Mouse (Mus musculus) hindbrain, postnatal 0 days (tissue): Measurements from ENCODE around the gene Hlcs. TPM values are rescaled to one million over a fixed set of nuclear protein-coding genes. Genes with fewer than 3 reads are reported as not detected.

ENCODE experiments used
- ATAC-seq: fragments of 200-750 bp; cut with Nextera tagmentation; 2 replicates; pipeline ENCODE4 v1.8.0; 2017; ENCODE audit warnings: mild to moderate bottlenecking, moderate TSS enrichment, moderate library complexity
- DNase-seq: peaks from one replicate; pipeline ENCODE4 v3.0.0-alpha.2; 2015; ENCODE audit warnings: low spot score
- H3K27ac ChIP-seq: fragments of 300-500 bp; sonication (generic); 2 replicates; pipeline ENCODE4 v1.5.1; 2014; ENCODE audit warnings: mild to moderate bottlenecking
- H3K27me3 ChIP-seq: fragments of 300-500 bp; sonication (generic); 2 replicates; pipeline ENCODE4 v1.6.1; 2014; ENCODE audit warnings: low read length, mixed read lengths; ENCODE audit not compliant: insufficient read depth
- H3K36me3 ChIP-seq: fragments of 300-500 bp; sonication (generic); 2 replicates; pipeline ENCODE4 v1.6.1; 2014; ENCODE audit warnings: low read length, mixed read lengths; ENCODE audit not compliant: insufficient read depth
- H3K4me1 ChIP-seq: fragments of 300-500 bp; sonication (generic); 2 replicates; pipeline ENCODE4 v1.6.1; 2014; ENCODE audit warnings: antibody characterized with exemption, low read length, mixed read lengths; ENCODE audit not compliant: insufficient read depth
- H3K4me2 ChIP-seq: fragments of 300-500 bp; sonication (generic); 2 replicates; pipeline ENCODE4 v1.6.1; 2014; ENCODE audit warnings: low read depth, mild to moderate bottlenecking, low read length, moderate library complexity, mixed read lengths
- H3K4me3 ChIP-seq: fragments of 300-500 bp; sonication (generic); 2 replicates; pipeline ENCODE4 v1.5.1; 2014; ENCODE audit warnings: low read length
- H3K9ac ChIP-seq: fragments of 300-500 bp; sonication (generic); replicated peaks from 2 replicates; pipeline ENCODE4 v1.6.1; 2014; ENCODE audit warnings: mild to moderate bottlenecking, low read length, moderate library complexity, mixed read lengths
- H3K9me3 ChIP-seq: fragments of 300-500 bp; sonication (generic); 2 replicates; pipeline ENCODE4 v1.6.1; 2016; ENCODE audit warnings: low read length, mixed read lengths
- CTCF ChIP-seq: IDR thresholded peaks from 2 replicates; pipeline ENCODE4 v1.5.1; 2016; ENCODE audit warnings: antibody characterized with exemption, control low read depth, low read depth
- WGBS: fragments of 180-500 bp; shearing (Covaris S2); extraction: QIAGEN DNeasy Blood & Tissue Kit; methylation state at CpG from one replicate; pipeline ENCODE4 v1.1.7; 2014; 5-methylcytosine and 5-hydroxymethylcytosine counted together
- polyA plus RNA-seq: library from polyadenylated mRNA; unstranded; fragments of >200 nt; fragmentation: Nextera tagmentation; extraction: Ambion mirVana; gene quantifications from 2 replicates; pipeline ENCODE4 v1.2.1, GENCODE M21; 2015
- total RNA-seq: library from RNA; depleted of rRNA; stranded (reverse); fragments of >200 nt; gene quantifications from 2 replicates; pipeline ENCODE4 v1.2.3, GENCODE M21; 2014

The Hlcs gene
- total and polyA plus RNA-seq, 2 experiments from 2014 or later = 7.3 to 8.1 TPM

- 72% methylated on average over 21 of the region's 21 CpGs for WGBS
- ATAC-seq (no peak), DNase-seq (no peak)
- no peak overlapping the region for H3K27ac ChIP-seq
- TF ChIP-seq CTCF = no peak
- H3K27me3 ChIP-seq = no peaks in the 10 kb centered on the region
- H3K9me3 ChIP-seq = no peaks in the 10 kb centered on the region
- no peak overlapping the region for H3K9ac ChIP-seq
- peaks cover 13% of the 10 kb centered on the region; the same call in 1 of the 2 replicates for H3K4me1 ChIP-seq
- no peaks in the 10 kb centered on the region for H3K36me3 ChIP-seq
- H3K4me3 ChIP-seq = no peak overlapping the region
- H3K4me2 ChIP-seq = no peak overlapping the region
These were observed 136.1 kb downstream of the Hlcs start for GRCm38 (mm10) chr16:94176997-94177857.

- H3K27me3 ChIP-seq = 0 out of 2 replicates have a peak, but pooled peaks cover 4% of the 10 kb centered on the region
- H3K36me3 ChIP-seq = no peaks in the 10 kb centered on the region
- no peaks in the 10 kb centered on the region for H3K9me3 ChIP-seq
- no peak for DNase-seq
- no peak for ATAC-seq
- H3K27ac ChIP-seq = no peak overlapping the region
- WGBS = 90% methylated on average over 7 of the region's 7 CpGs
- no peak overlapping the region for H3K4me3 ChIP-seq
- TF ChIP-seq CTCF = no peak
- H3K9ac ChIP-seq = no peak overlapping the region
- peaks cover 13% of the 10 kb centered on the region; the same call in 1 of the 2 replicates for H3K4me1 ChIP-seq
- H3K4me2 ChIP-seq = no peak overlapping the region
These were observed 137.9 kb downstream of the Hlcs start for GRCm38 (mm10) chr16:94175366-94175986.

GRCm38 (mm10) chr16:94173361-94173760, 140.0 kb downstream of the Hlcs start:
- H3K4me3 ChIP-seq = no peak overlapping the region
- H3K27ac ChIP-seq = no peak overlapping the region
- TF ChIP-seq CTCF = no peak
- no peak overlapping the region for H3K4me2 ChIP-seq
- H3K4me1 ChIP-seq = no peaks in the 10 kb centered on the region
- DNase-seq (no peak), ATAC-seq (no peak)
- H3K9me3 ChIP-seq = no peaks in the 10 kb centered on the region
- WGBS = 76% methylated on average over 1 of the region's 1 CpGs
- H3K27me3 ChIP-seq = 0 out of 2 replicates have a peak, but pooled peaks cover 4% of the 10 kb centered on the region
- no peaks in the 10 kb centered on the region for H3K36me3 ChIP-seq
- H3K9ac ChIP-seq = no peak overlapping the region

GRCm38 (mm10) chr16:94170218-94170617, 143.2 kb downstream of the Hlcs start:
- 0 out of 2 replicates have a peak, but pooled peaks cover 4% of the 10 kb centered on the region for H3K27me3 ChIP-seq
- H3K4me3 ChIP-seq = no peak overlapping the region
- no peak overlapping the region for H3K9ac ChIP-seq
- H3K27ac ChIP-seq = no peak overlapping the region
- no peaks in the 10 kb centered on the region for H3K36me3 ChIP-seq
- no peak for TF ChIP-seq CTCF
- no peaks in the 10 kb centered on the region for H3K9me3 ChIP-seq
- DNase-seq (no peak), ATAC-seq (no peak)
- H3K4me1 ChIP-seq = no peaks in the 10 kb centered on the region
- H3K4me2 ChIP-seq = no peak overlapping the region
- 40% methylated on average over 4 of the region's 4 CpGs for WGBS

GRCm38 (mm10) chr16:94168655-94169545, 144.5 kb downstream of the Hlcs start:
- Histone ChIP-seq H3K9me3 (no peaks in the 10 kb centered on the region), H3K4me1 (no peaks in the 10 kb centered on the region), H3K36me3 (no peaks in the 10 kb centered on the region), H3K4me2 (no peak overlapping the region), H3K27ac (no peak overlapping the region), H3K4me3 (no peak overlapping the region), H3K27me3 (0 out of 2 replicates have a peak, but pooled peaks cover 4% of the 10 kb centered on the region), H3K9ac (no peak overlapping the region)
- WGBS = 90% methylated on average over 16 of the region's 16 CpGs
- TF ChIP-seq CTCF = no peak
- DNase-seq (no peak), ATAC-seq (no peak)

GRCm38 (mm10) chr16:94164978-94165377, 148.4 kb downstream of the Hlcs start:
- H3K9me3 ChIP-seq = no peaks in the 10 kb centered on the region
- H3K27ac ChIP-seq = no peak overlapping the region
- H3K36me3 ChIP-seq = no peaks in the 10 kb centered on the region
- H3K4me3 ChIP-seq = no peak overlapping the region
- H3K4me1 ChIP-seq = no peaks in the 10 kb centered on the region
- H3K27me3 ChIP-seq = no peaks in the 10 kb centered on the region
- H3K4me2 ChIP-seq = no peak overlapping the region
- ATAC-seq (peak; percentile 28; the same call in 1 of the 2 replicates), DNase-seq (peak; percentile 46)
- WGBS = 38% methylated on average over 5 of the region's 5 CpGs
- no peak overlapping the region for H3K9ac ChIP-seq
- TF ChIP-seq CTCF = no peak
